Mouse (Mus musculus) telencephalon, adult 2 months (tissue): ENCODE measurements at regions not wholly inside any gene's neighbourhood (a gene's known extent, or its start where the extent isn't known, plus 50 kb on each side); places are given as distances from the start of the nearest gene placed in this dataset.

ENCODE experiments used
- DNase-seq: peaks from one replicate; pipeline ENCODE4 v3.0.0-alpha.2; 2011; ENCODE audit warnings: low read depth, low spot score

DNA sequence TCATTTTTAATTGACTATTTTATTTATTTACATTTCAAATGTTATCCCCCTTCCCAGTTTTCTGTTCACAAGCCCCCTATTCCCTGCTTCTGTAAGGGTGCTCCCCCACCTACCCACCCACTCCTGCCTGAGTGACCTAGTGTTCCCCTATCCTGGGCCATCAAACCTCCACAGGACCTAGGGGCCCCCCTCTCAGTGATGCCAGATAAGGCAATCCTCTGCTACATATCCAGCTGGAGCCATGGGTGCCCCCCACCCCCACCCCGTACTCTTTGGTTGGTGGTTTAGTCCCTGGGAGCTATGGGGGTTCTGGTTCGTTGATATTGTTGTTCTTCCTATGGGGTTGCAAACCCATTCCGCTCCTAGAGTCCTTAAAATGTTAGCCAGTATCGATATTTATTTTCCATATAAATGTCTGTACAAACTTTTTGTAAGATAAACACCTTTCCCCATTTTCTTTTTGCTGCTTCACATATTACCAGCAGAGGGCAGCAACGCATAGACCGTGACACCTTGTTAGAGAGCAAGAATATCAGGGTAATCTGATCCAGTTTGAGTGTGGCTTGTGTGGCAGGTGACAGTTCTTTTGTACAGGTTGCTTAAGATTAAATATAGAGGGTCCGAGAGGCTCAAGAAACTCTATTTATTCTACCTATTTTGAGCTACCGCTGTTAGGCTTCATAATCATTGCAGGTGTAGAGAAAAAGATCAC is 177.2 kb upstream of the Scn7a start:
- DNase-seq = peak; percentile 11

DNA sequence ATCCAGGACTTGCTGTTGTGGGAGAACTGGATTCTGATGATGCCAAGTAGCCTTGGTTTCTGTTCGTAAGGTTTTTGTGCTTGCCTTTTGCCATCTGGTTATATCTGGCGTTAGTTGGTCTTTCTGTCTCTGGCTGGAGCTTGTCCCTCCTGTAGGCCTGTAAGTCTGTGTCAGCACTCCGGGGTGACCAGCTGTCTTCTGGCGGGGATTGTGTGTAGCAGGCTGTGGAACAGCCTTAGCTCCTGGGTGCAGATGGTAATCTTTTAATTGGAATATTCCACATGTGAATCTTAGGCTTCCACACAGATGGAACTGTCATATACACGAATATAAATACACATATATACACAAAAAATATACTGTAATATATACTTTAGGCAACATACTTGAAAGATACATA is 156.5 kb upstream of the Scn7a start:
- no peak for DNase-seq

DNA sequence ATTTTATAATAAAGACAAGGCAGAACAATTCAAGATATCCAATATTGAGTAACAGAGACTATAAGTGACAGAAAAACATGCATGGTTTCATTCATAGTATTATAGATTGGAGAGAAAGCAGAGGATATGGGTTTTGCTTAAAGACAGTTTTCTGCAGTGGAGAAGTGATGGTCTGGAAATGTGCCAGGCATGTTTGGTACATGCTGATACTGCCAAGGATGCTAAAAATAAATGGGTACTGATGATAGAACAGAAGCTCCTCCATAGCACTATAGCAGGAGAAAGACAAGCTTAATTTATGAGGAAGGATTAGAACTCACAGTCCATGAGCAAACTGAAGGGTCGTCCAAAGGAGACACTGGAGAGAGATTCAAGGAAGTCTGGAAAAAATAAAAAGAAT is 113.3 kb upstream of the Scn7a start:
- DNase-seq = no peak

GRCm38 (mm10) chr2:66867457-66868216 is 82.9 kb upstream of the Scn7a start:
- DNase-seq = no peak
